17 mouse cellular contexts compared by ENCODE assay signal in the genomic region with DNA sequence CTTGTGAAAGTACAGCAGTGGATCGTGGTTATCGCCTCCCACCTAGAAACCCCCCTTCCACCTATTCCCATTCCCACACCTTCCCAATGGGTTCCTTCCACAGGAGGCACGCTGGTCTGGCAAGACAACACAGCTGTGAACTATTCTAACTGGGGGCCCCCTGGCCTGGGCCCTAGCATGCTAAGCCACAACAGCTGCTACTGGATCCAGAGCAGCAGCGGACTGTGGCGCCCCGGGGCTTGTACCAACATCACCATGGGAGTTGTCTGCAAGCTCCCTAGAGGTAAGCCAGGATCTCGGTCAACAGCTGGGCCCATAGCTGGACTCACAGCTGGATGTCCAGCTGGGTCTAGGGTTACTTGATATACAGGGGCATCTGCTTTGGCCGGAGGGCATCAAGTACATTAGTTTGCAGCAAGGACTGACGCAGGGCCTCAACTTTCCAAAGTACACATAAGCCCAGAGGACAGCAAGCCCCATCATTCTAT. TPM values are rescaled to one million over a fixed set of nuclear protein-coding genes. Genes with fewer than 3 reads are reported as not detected.
DNase-seq lines count a peak whose midpoint lies in the region; ATAC-seq lines count a peak whose summit lies in the region.
"Had no signal": no experiment of that assay in that cellular context is flagged by ENCODE, and none has a peak within 500 bp of the region (broad histone marks: within the 10 kb centered on the region; RNA-seq: fewer than 3 reads in every experiment).

No protein-coding gene starts in this region.

- no peaks in the 10 kb centered on the region for H3K27me3 ChIP-seq in heart, embryonic 10.5 days (ENCODE audit: insufficient read depth, poor library complexity, severe bottlenecking)
- H3K27me3 ChIP-seq in limb, embryonic 11.5 days (ENCODE audit: control insufficient read depth, insufficient read depth, low read length), result no peaks in the 10 kb centered on the region
- no peaks in the 10 kb centered on the region for H3K27me3 ChIP-seq in limb, embryonic 10.5 days (ENCODE audit: low read depth, poor library complexity, severe bottlenecking)
- no peaks in the 10 kb centered on the region for H3K27me3 ChIP-seq in midbrain, embryonic 15.5 days (replicated peaks)
- no peaks in the 10 kb centered on the region for H3K27me3 ChIP-seq in midbrain, embryonic 13.5 days
- H3K27me3 ChIP-seq: CH12.LX; embryonic facial prominence, embryonic 12.5 days; forebrain, embryonic 13.5 days; forebrain, embryonic 15.5 days; Patski had no signal

- WGBS in heart, embryonic 10.5 days, result 95% methylated on average over 9 of the region's 9 CpGs
- 92% methylated on average over 9 of the region's 9 CpGs for WGBS in limb, embryonic 11.5 days
- WGBS in limb, embryonic 10.5 days, result 98% methylated on average over 9 of the region's 9 CpGs
- WGBS in midbrain, embryonic 15.5 days, result 95% methylated on average over 9 of the region's 9 CpGs
- 95% methylated on average over 9 of the region's 9 CpGs for WGBS in midbrain, embryonic 13.5 days

- no peak overlapping the region for H3K4me2 ChIP-seq in limb, embryonic 11.5 days (ENCODE audit: low read depth, severe bottlenecking)
- no peak overlapping the region for H3K4me2 ChIP-seq in midbrain, embryonic 15.5 days
- no peak overlapping the region for H3K4me2 ChIP-seq in midbrain, embryonic 13.5 days (replicated peaks)
- H3K4me2 ChIP-seq: embryonic facial prominence, embryonic 12.5 days; forebrain, embryonic 13.5 days; forebrain, embryonic 15.5 days had no signal

- no peak overlapping the region for H3K9ac ChIP-seq in limb, embryonic 11.5 days (ENCODE audit: low read length)
- H3K9ac ChIP-seq in midbrain, embryonic 15.5 days, result no peak overlapping the region
- no peak overlapping the region for H3K9ac ChIP-seq in midbrain, embryonic 13.5 days (replicated peaks)
- H3K9ac ChIP-seq: embryonic facial prominence, embryonic 12.5 days; forebrain, embryonic 13.5 days; forebrain, embryonic 15.5 days had no signal

- 0 out of 2 replicates have a peak, but pooled peaks have one; percentile 33 for ATAC-seq in limb, embryonic 11.5 days (ENCODE audit: insufficient number of reproducible peaks, low FRiP score, low TSS enrichment, low read depth)
- ATAC-seq in midbrain, embryonic 15.5 days (replicated peaks), result 0 out of 2 replicates have a peak, but pooled peaks have one; percentile 5
- ATAC-seq in midbrain, embryonic 13.5 days, result no peak
- ATAC-seq: activated CD4-positive, CD25-positive, alpha-beta regulatory T cell, adult 4 months; CD4-positive, CD25-positive, alpha-beta regulatory T cell, adult 4 months had no signal

- DNase-seq in cerebellum, adult 9-11 months, result peak; percentile 26
- no peak for DNase-seq in cerebellum, postnatal 4 days (ENCODE audit: low spot score in 2 of 2)
- no peak for DNase-seq in heart, embryonic 10.5 days (ENCODE audit: low spot score)
- DNase-seq in heart, postnatal 4 days, result no peak
- no peak for DNase-seq in limb, embryonic 11.5 days (ENCODE audit: low spot score)
- no peak for DNase-seq in limb, embryonic 10.5 days (ENCODE audit: low spot score)

- no peaks in the 10 kb centered on the region for H3K9me3 ChIP-seq in heart, embryonic 10.5 days
- no peaks in the 10 kb centered on the region for H3K9me3 ChIP-seq in limb, embryonic 11.5 days (ENCODE audit: control insufficient read depth, low read length)
- no peaks in the 10 kb centered on the region for H3K9me3 ChIP-seq in limb, embryonic 10.5 days (replicated peaks)
- no peaks in the 10 kb centered on the region for H3K9me3 ChIP-seq in midbrain, embryonic 15.5 days
- no peaks in the 10 kb centered on the region for H3K9me3 ChIP-seq in midbrain, embryonic 13.5 days
- H3K9me3 ChIP-seq: embryonic facial prominence, embryonic 10.5 days; embryonic facial prominence, embryonic 12.5 days; forebrain, embryonic 13.5 days; forebrain, embryonic 15.5 days; G1E had no signal

- H3K4me1 ChIP-seq in heart, embryonic 10.5 days, result peaks cover 37% of the 10 kb centered on the region
- 0 out of 2 replicates have a peak, but pooled peaks cover 6% of the 10 kb centered on the region for H3K4me1 ChIP-seq in limb, embryonic 11.5 days (ENCODE audit: control insufficient read depth, insufficient read depth, low read length)
- H3K4me1 ChIP-seq in limb, embryonic 10.5 days, result peaks cover 13% of the 10 kb centered on the region
- H3K4me1 ChIP-seq in midbrain, embryonic 15.5 days, result peaks cover 5% of the 10 kb centered on the region; the same call in 1 of the 2 replicates
- H3K4me1 ChIP-seq in midbrain, embryonic 13.5 days (replicated peaks), result peaks cover 5% of the 10 kb centered on the region; the same call in 1 of the 2 replicates

- H3K36me3 ChIP-seq in heart, embryonic 10.5 days, result peaks cover 48% of the 10 kb centered on the region
- H3K36me3 ChIP-seq in limb, embryonic 11.5 days (ENCODE audit: control insufficient read depth, insufficient read depth, low read length), result peaks cover 16% of the 10 kb centered on the region
- H3K36me3 ChIP-seq in limb, embryonic 10.5 days, result peaks cover 83% of the 10 kb centered on the region
- H3K36me3 ChIP-seq in midbrain, embryonic 15.5 days (replicated peaks), result no peaks in the 10 kb centered on the region
- H3K36me3 ChIP-seq in midbrain, embryonic 13.5 days, result no peaks in the 10 kb centered on the region; the same call in 1 of the 2 replicates
- H3K36me3 ChIP-seq: forebrain, embryonic 15.5 days; G1E had no signal

- peak overlapping the region; percentile 59; the same call in 1 of the 2 replicates for H3K27ac ChIP-seq in heart, embryonic 10.5 days
- no peak overlapping the region for H3K27ac ChIP-seq in limb, embryonic 11.5 days (replicated peaks; ENCODE audit: low read depth, low read length)
- no peak overlapping the region for H3K27ac ChIP-seq in limb, embryonic 10.5 days
- no peak overlapping the region for H3K27ac ChIP-seq in midbrain, embryonic 15.5 days
- H3K27ac ChIP-seq in midbrain, embryonic 13.5 days, result no peak overlapping the region
- H3K27ac ChIP-seq: embryonic facial prominence, embryonic 10.5 days; embryonic facial prominence, embryonic 12.5 days; forebrain, embryonic 13.5 days; forebrain, embryonic 15.5 days had no signal

- H3K4me3 ChIP-seq in heart, embryonic 10.5 days, result no peak overlapping the region
- H3K4me3 ChIP-seq in limb, embryonic 11.5 days (ENCODE audit: low read depth, low read length), result no peak overlapping the region
- no peak overlapping the region for H3K4me3 ChIP-seq in limb, embryonic 10.5 days
- no peak overlapping the region for H3K4me3 ChIP-seq in midbrain, embryonic 15.5 days
- H3K4me3 ChIP-seq in midbrain, embryonic 13.5 days (replicated peaks), result no peak overlapping the region
- H3K4me3 ChIP-seq: embryonic facial prominence, embryonic 10.5 days; embryonic facial prominence, embryonic 12.5 days; forebrain, embryonic 13.5 days; forebrain, embryonic 15.5 days had no signal

RNA-seq across cellular contexts. Expression of a gene that starts 56.1 kb away (rescaled TPM):
- 10.0 and 14.3 TPM in 2 replicates for polyA plus RNA-seq in heart, embryonic 10.5 days (2016; fragmentation: Nextera tagmentation; extraction: Ambion mirVana)
- 10 to 100 TPM; 31.5 to 32.8 TPM for total RNA-seq in heart, postnatal 4 days (2021)
- polyA plus RNA-seq in limb, embryonic 11.5 days (2014; fragmentation: Nextera tagmentation; extraction: Ambion mirVana), result 14.6 and 14.7 TPM in 2 replicates
- polyA plus RNA-seq in limb, embryonic 10.5 days (2016; fragmentation: Nextera tagmentation; extraction: Ambion mirVana), result 27.6 and 31.6 TPM in 2 replicates
- 5.8 and 6.8 TPM in 2 replicates for polyA plus RNA-seq in midbrain, embryonic 15.5 days (2015; fragmentation: Nextera tagmentation; extraction: Ambion mirVana)
- 5.0 and 5.3 TPM in 2 replicates for polyA plus RNA-seq in midbrain, embryonic 13.5 days (2015; fragmentation: Nextera tagmentation; extraction: Ambion mirVana)
- polyA plus RNA-seq: activated CD4-positive, CD25-positive, alpha-beta regulatory T cell, adult 4 months; CD4-positive, CD25-positive, alpha-beta regulatory T cell, adult 4 months; G1E had no signal
